Mouse (Mus musculus) midbrain, embryonic 16.5 days (tissue): ENCODE data around the gene Tctex1d1. TPM values are rescaled to one million over a fixed set of nuclear protein-coding genes. Genes with fewer than 3 reads are reported as not detected.

Experiments used
- ATAC-seq: fragments of 200-750 bp; cut with Nextera tagmentation; 2 replicates; pipeline ENCODE4 v1.8.0; 2017; ENCODE audit warnings: moderate TSS enrichment
- H3K27ac ChIP-seq: fragments of 300-500 bp; sonication (generic); 2 replicates; pipeline ENCODE4 v1.5.1; 2014; ENCODE audit warnings: mild to moderate bottlenecking, low read length, mixed read lengths
- H3K27me3 ChIP-seq: fragments of 300-500 bp; sonication (generic); 2 replicates; pipeline ENCODE4 v1.6.1; 2014; ENCODE audit warnings: low read depth, low read length, mixed read lengths; ENCODE audit not compliant: control insufficient read depth, insufficient read depth
- H3K36me3 ChIP-seq: fragments of 300-500 bp; sonication (generic); 2 replicates; pipeline ENCODE4 v1.6.1; 2014; ENCODE audit warnings: mild to moderate bottlenecking, low read length, moderate library complexity, mixed read lengths; ENCODE audit not compliant: control insufficient read depth, insufficient read depth
- H3K4me1 ChIP-seq: fragments of 300-500 bp; sonication (generic); 2 replicates; pipeline ENCODE4 v1.6.1; 2014; ENCODE audit warnings: mild to moderate bottlenecking, low read length, mixed read lengths; ENCODE audit not compliant: control insufficient read depth, insufficient read depth
- H3K4me2 ChIP-seq: fragments of 300-500 bp; sonication (generic); 2 replicates; pipeline ENCODE4 v1.6.1; 2014; ENCODE audit warnings: mild to moderate bottlenecking, low read length, mixed read lengths
- H3K4me3 ChIP-seq: fragments of 300-500 bp; sonication (generic); 2 replicates; pipeline ENCODE4 v1.5.1; 2014; ENCODE audit warnings: low read depth, mild to moderate bottlenecking, low read length, moderate library complexity, mixed read lengths
- H3K9ac ChIP-seq: fragments of 300-500 bp; sonication (generic); 2 replicates; pipeline ENCODE4 v1.6.1; 2014; ENCODE audit warnings: low read depth, low read length, mixed read lengths
- H3K9me3 ChIP-seq: fragments of 300-500 bp; sonication (generic); replicated peaks from 2 replicates; pipeline ENCODE4 v1.6.1; 2014; ENCODE audit warnings: mild to moderate bottlenecking, low read length, mixed read lengths; ENCODE audit not compliant: control insufficient read depth, poor library complexity, severe bottlenecking
- WGBS: fragments of 180-500 bp; shearing (Covaris S2); extraction: QIAGEN DNeasy Blood & Tissue Kit; methylation state at CpG from one replicate; pipeline ENCODE4 v1.1.7; 2014; 5-methylcytosine and 5-hydroxymethylcytosine counted together
- polyA plus RNA-seq: library from polyadenylated mRNA; unstranded; fragments of >200 nt; fragmentation: Nextera tagmentation; extraction: Ambion mirVana; gene quantifications from 2 replicates; pipeline ENCODE4 v1.2.1, GENCODE M21; 2015

Gene Tctex1d1
- polyA plus RNA-seq, 1 experiment from 2014 or later = 2.4 TPM

DNA sequence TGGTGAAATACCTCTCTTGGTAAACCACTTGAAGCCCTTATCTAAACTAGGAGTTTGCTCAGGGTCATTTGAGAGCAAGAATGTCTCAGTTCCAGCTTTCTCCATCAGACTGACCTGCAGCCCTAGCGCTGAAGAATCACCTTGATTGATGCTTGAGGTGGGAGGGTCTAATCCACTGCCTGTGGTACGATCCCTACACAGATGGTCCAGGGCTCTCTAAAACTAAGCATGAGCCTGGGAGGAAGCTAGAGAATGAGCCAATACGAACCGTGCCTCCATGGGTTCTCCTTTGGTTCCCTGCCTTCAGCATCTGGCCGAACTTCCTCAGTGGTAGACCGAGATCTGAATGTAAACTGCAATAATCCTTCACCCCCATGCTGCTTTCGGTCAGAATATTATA is 49.3 kb downstream of the Tctex1d1 start:
- Histone ChIP-seq H3K27me3 (no peaks in the 10 kb centered on the region), H3K36me3 (no peaks in the 10 kb centered on the region), H3K4me2 (no peak overlapping the region), H3K27ac (no peak overlapping the region), H3K9me3 (no peaks in the 10 kb centered on the region), H3K4me3 (no peak overlapping the region), H3K4me1 (no peaks in the 10 kb centered on the region), H3K9ac (no peak overlapping the region)
- no peak for ATAC-seq
- WGBS = 88% methylated on average over 7 of the region's 7 CpGs

DNA sequence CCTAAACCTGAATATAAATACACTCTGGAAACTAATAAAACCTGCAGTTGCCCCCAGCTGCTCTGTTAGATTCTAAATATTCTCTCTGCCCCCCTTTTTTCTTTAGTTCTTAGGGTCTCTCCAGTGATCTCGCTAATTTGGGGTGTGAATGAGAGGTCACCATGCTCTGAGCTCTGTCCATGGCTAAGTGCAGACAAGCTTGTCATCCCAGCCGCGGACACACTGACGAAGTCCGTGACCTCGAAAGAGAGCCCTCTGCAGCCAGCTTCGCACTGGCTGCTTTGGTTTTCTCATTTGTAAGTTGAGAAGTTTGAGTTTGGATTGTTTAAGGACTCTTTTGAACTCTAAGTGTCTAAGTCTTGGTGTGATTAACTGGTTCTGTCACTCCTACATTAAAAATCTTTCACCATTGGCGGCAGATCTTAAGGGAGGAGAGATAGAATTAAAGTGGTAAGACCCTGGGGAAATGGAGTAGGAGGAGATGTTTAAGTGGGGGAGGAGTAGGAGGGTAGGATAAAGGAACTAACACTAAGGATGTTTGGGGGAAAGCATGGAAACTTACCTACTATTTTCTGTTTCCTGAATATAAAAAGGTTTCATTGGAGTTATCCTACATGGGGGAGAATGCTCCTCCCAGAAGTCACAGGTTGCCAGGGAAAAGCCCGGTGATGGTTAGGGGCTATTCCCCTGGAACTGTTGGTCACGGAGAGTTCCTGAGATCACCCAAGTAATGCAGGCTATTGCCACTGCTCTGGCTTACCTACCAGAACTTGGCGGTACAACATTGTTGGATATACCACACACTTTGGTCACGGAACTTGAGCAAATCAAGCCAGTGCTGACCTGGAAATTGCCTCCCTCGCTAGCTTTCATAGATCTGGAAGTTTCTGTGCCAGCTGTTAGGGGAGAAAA is 50.0 kb downstream of the Tctex1d1 start:
- 79% methylated on average over 13 of the region's 13 CpGs for WGBS
- Histone ChIP-seq H3K27me3 (no peaks in the 10 kb centered on the region), H3K4me2 (no peak overlapping the region), H3K4me3 (no peak overlapping the region), H3K36me3 (no peaks in the 10 kb centered on the region), H3K4me1 (no peaks in the 10 kb centered on the region), H3K27ac (no peak overlapping the region), H3K9me3 (no peaks in the 10 kb centered on the region), H3K9ac (no peak overlapping the region)
- no peak for ATAC-seq

DNA sequence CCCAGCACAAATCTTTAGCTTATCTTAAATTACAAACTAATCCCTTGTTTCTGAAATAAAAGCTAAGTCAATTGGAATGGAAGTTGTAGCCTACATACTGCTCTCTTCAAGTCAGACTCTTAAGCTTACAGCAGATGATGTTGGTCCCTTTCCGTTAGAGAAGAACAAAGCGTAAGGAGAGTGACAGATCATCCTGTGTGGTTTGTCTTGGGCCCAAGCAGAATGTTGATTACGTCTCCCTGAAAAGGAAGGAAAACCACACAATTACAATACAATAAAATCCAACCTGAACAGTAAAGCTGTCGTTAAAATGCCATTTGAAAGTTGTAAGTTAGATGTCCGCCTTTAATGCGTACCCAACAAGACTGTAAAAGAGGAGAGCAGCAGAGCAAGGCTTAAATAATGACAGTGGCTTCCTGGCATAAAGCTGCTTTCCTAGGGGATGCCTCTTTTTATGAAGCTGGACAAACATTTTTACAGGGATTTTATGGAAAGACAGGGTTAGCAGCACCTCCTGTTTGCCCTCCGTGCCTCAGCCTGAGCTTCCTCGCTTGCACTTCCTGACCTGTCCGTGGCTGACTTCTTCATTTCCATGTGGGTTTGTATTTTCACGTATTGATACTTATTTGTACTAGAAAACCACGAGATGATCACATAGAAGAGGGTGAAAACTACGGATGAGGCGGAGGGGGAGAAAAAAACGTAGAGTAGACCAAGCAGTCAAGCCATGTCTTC is 60.9 kb downstream of the Tctex1d1 start:
- H3K9me3 ChIP-seq = no peaks in the 10 kb centered on the region

DNA sequence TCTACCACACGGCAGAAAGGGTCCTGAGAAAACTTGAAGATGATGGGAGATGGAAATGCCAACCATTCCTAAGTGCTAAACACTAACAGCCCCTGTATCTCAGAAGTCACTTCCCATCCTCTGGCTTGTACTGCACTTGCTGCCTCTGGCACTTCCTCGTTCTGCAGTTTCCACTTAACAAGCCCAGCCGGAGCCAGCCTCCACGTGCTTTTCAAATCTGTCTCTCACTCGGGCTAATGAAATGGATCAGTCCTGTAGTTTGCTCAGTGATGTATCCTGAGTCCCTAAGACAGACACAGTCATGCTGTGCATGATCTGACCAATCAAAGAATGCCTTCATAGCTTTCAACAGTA is 61.4 kb downstream of the Tctex1d1 start:
- WGBS = 70% methylated on average over 5 of the region's 5 CpGs
- Histone ChIP-seq H3K9ac (no peak overlapping the region), H3K9me3 (no peaks in the 10 kb centered on the region), H3K4me2 (no peak overlapping the region), H3K4me1 (no peaks in the 10 kb centered on the region), H3K27me3 (no peaks in the 10 kb centered on the region), H3K4me3 (no peak overlapping the region), H3K27ac (no peak overlapping the region), H3K36me3 (0 out of 2 replicates have a peak, but pooled peaks cover 2% of the 10 kb centered on the region)
- ATAC-seq = no peak

More for the DNA sequence above, 60.9 kb downstream of the Tctex1d1 start:
- no peak overlapping the region for H3K4me2 ChIP-seq
- H3K4me1 ChIP-seq = no peaks in the 10 kb centered on the region
- H3K27ac ChIP-seq = no peak overlapping the region
- ATAC-seq = no peak
- no peaks in the 10 kb centered on the region for H3K27me3 ChIP-seq
- WGBS = 87% methylated on average over 14 of the region's 14 CpGs
- H3K36me3 ChIP-seq = 0 out of 2 replicates have a peak, but pooled peaks cover 2% of the 10 kb centered on the region
- no peak overlapping the region for H3K4me3 ChIP-seq
- H3K9ac ChIP-seq = no peak overlapping the region

DNA sequence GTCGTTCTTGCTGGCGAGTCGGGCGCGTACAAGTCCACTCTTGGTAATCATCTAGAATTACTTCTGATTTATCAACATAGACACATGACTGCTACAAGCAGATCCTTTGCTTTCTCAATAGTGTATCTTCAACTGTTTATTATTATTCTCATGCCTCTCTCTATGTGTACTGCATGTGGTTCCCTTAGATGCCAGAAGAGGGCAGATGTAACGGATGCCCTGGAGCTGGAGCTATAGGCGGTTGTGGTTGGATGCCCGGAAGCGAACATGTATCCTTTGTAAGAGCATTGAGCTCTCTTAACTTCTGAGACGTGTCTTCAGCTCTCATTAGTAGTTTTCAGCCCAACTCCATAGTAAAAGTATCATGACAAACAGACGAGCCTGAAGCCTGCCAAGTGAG is 64.6 kb downstream of the Tctex1d1 start:
- Histone ChIP-seq H3K4me1 (no peaks in the 10 kb centered on the region), H3K9me3 (no peaks in the 10 kb centered on the region), H3K27me3 (no peaks in the 10 kb centered on the region), H3K4me2 (no peak overlapping the region), H3K36me3 (0 out of 2 replicates have a peak, but pooled peaks cover 2% of the 10 kb centered on the region), H3K4me3 (no peak overlapping the region), H3K27ac (no peak overlapping the region), H3K9ac (no peak overlapping the region)
- WGBS = 93% methylated on average over 11 of the region's 11 CpGs
- no peak for ATAC-seq

DNA sequence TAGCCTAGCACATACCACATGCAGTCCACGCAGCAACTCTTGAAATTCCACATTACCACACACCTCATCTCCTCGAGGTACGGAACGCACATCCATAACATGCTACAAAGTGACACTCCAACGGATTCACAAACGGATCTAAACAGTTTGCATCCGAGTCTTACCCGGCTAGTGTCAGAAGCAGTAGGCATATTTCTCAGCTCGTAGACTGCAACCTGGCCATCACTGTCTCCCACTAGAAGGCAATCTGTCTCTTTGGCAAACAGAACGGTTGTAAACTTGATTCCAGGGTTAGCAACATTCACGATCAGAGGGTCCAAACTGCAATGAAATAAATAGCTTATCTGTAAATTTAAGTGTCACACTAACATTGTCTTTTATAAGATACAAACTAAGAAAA is 69.6 kb downstream of the Tctex1d1 start:
- H3K9me3 ChIP-seq = no peaks in the 10 kb centered on the region
- H3K4me1 ChIP-seq = no peaks in the 10 kb centered on the region
- no peak overlapping the region for H3K9ac ChIP-seq
- no peaks in the 10 kb centered on the region for H3K27me3 ChIP-seq
- no peak overlapping the region for H3K4me3 ChIP-seq
- H3K27ac ChIP-seq = no peak overlapping the region
- H3K4me2 ChIP-seq = no peak overlapping the region
- WGBS = 93% methylated on average over 11 of the region's 11 CpGs
- no peak for ATAC-seq
- H3K36me3 ChIP-seq = peaks cover 2% of the 10 kb centered on the region; the same call in 1 of the 2 replicates

Other genes with a start within 250 kb of the Tctex1d1 start
- 79.9 and 80.4 TPM in 2 replicates for gene Sgip1, start 237.3 kb upstream of the Tctex1d1 start, polyA plus RNA-seq
- 0.57 and 0.65 TPM in 2 replicates for gene Insl5, start 48.2 kb downstream of the Tctex1d1 start, polyA plus RNA-seq
- 26.7 and 34.4 TPM in 2 replicates for gene Mier1, start 135.8 kb downstream of the Tctex1d1 start, polyA plus RNA-seq
- 5.7 and 6.2 TPM in 2 replicates for gene Wdr78, start 135.9 kb downstream of the Tctex1d1 start, polyA plus RNA-seq
- gene Slc35d1, start 236.6 kb downstream of the Tctex1d1 start, polyA plus RNA-seq = 5.7 and 5.9 TPM in 2 replicates